In genomic region chr1:154117688-154118373, GRCm38 (mm10) we compare ENCODE assay signal across 8 mouse cellular contexts.
DNase-seq lines count a peak whose midpoint lies in the region; ATAC-seq and TF ChIP-seq lines count a peak whose summit lies in the region.

No protein-coding gene starts in this region.

- H3K27ac ChIP-seq in layer of hippocampus, adult 2 months = peak overlapping the region; percentile 93
- peak overlapping the region; percentile 46; the same call in 1 of the 2 replicates for H3K27ac ChIP-seq in lung, embryonic 16.5 days (ENCODE audit: low read length)

- 0 out of 2 replicates have a peak, but pooled peaks have one; percentile 4 for TF ChIP-seq CTCF in E14TG2a.4 (conservative IDR thresholded peaks at IDR 0.05; ENCODE audit: low read length)
- no peak for TF ChIP-seq CTCF in layer of hippocampus, adult 2 months (conservative IDR thresholded peaks at IDR 0.05)

- peak; percentile 60 for ATAC-seq in frontal cortex, adult (ENCODE audit: low TSS enrichment)
- peak; percentile 50 for ATAC-seq in lung, embryonic 16.5 days (ENCODE audit: low read depth)

- H3K27me3 ChIP-seq in E14TG2a.4 (ENCODE audit: insufficient read depth, low read length) = peaks cover 5% of the 10 kb centered on the region; the same call in 1 of the 2 replicates
- no peaks in the 10 kb centered on the region for H3K27me3 ChIP-seq in lung, embryonic 16.5 days (ENCODE audit: control insufficient read depth, insufficient read depth, low read depth, low read length)

- 23% methylated on average over 20 of the region's 20 CpGs for WGBS in lung, embryonic 16.5 days

- peaks cover 18% of the 10 kb centered on the region for H3K4me1 ChIP-seq in E14TG2a.4 (replicated peaks; ENCODE audit: low read depth, low read length)
- peaks cover 26% of the 10 kb centered on the region for H3K4me1 ChIP-seq in lung, embryonic 16.5 days (replicated peaks; ENCODE audit: control insufficient read depth, insufficient read depth, low read length)

- H3K4me3 ChIP-seq in E14TG2a.4 (replicated peaks; ENCODE audit: low read length) = peak overlapping the region; percentile 61
- H3K4me3 ChIP-seq in layer of hippocampus, adult 2 months = peak overlapping the region; percentile 23
- H3K4me3 ChIP-seq in lung, embryonic 16.5 days (ENCODE audit: low read length) = peak overlapping the region; percentile 27; the same call in 1 of the 2 replicates

- peaks cover 23% of the 10 kb centered on the region for H3K9me3 ChIP-seq in E14TG2a.4 (ENCODE audit: low read length)
- no peaks in the 10 kb centered on the region for H3K9me3 ChIP-seq in lung, embryonic 16.5 days (ENCODE audit: control insufficient read depth, low read length)

- no peaks in the 10 kb centered on the region for H3K36me3 ChIP-seq in E14TG2a.4 (ENCODE audit: insufficient read depth, low read length)
- H3K36me3 ChIP-seq in lung, embryonic 16.5 days (ENCODE audit: control insufficient read depth, insufficient read depth, low read length) = no peaks in the 10 kb centered on the region

- H3K4me2 ChIP-seq in lung, embryonic 16.5 days (ENCODE audit: low read depth, low read length) = peak overlapping the region; percentile 48

- peak; percentile 25 for DNase-seq in c-Kit-positive CD71-negative TER-119-negative erythroid progenitor cells, embryonic 14.5 days (ENCODE audit: low read depth)
- peak; percentile 61 for DNase-seq in heart, postnatal 4 days
- DNase-seq in layer of hippocampus, adult 2 months (ENCODE audit: low spot score in 2 of 2) = peak; percentile 44 to 53
- DNase-seq in ovary, postnatal 14 days (ENCODE audit: low spot score) = peak; percentile 52
- DNase-seq in thymus, postnatal 14 days = peak; percentile 61

- peak overlapping the region; percentile 21; the same call in 1 of the 2 replicates for H3K9ac ChIP-seq in lung, embryonic 16.5 days (ENCODE audit: low read length)

Comparison
In these comparisons a context has a peak if more than half of its experiments do, and no peak if none do; other contexts are left out.
1. Peak in every context shown above with its lines: DNase-seq, ATAC-seq, H3K4me3 ChIP-seq and H3K27ac ChIP-seq.